Mouse (Mus musculus): ENCODE data around the gene Tlnrd1.

Tlnrd1 gene

DNA sequence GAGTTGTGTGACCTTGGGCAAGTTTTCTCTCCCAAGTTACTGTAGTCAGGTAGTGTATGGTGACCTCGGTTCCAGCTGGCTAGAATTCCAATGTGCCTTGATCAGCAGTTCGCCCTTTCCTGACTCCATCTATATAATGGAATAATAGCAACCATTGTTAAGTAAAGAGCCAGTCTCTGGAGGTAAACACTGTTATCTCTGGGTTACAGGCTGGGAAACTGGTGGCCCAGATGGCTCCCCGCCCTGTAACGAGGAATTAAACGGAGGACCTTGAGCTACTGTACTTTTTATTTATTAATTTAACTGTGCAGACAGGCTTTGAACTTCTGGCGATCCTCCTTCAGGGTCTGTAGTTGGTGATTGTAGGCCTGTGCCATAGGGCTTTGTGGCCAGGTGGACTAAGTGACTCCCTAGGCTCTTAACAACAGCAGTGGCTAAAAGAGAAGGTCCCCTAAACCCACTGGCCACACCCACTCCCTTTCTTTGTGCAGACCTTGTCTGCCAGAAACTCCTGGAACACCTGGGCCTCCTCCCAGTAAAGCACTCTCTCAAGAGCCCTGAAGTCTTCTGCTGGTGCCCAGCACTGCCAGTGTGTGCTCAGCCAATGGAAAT is 922 bp upstream of the Tlnrd1 start:
- peak; percentile 70 for DNase-seq (ENCODE audit: low read depth, low spot score)

GRCm38 (mm10) chr7:83883276-83884020 is 657 bp downstream of the Tlnrd1 start:
- peak; percentile 78 for DNase-seq (ENCODE audit: low read depth, low spot score)

DNA sequence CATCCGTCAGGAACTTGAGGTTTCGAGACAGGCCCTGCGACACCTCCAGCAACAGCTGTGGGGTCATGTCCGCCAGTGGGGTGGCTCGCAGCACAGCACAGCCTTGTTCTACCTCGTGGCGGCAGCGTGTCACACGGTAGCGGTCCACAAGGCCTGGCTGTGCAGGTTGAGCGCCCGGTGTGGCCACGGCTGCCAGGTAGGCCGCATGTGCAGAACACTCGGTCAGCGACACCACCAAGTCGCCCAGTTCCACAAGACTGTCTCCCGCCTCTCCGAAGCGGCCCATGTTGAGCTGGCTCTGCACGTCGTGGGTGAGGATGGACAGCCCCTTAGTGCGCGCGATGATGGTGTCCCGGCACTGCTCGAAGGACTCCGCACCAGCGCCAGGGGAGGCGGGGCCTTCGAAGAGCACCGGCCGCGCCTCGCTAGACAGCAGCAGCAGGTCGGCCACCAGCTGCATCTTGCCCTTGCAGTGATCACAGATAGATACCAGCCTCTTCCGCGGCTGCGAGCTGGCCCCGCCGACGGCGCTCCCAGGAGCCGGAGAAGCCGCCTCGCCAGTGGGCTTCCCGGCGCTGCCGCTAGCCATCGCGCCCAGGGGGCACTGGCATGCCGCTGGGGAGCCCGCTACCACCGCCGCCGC is 1.4 kb downstream of the Tlnrd1 start:
- peak; percentile 62 for DNase-seq (ENCODE audit: low read depth, low spot score)

GRCm38 (mm10) chr7:83882150-83882632 is 1.9 kb downstream of the Tlnrd1 start:
- DNase-seq (ENCODE audit: low read depth, low spot score): no peak

DNA sequence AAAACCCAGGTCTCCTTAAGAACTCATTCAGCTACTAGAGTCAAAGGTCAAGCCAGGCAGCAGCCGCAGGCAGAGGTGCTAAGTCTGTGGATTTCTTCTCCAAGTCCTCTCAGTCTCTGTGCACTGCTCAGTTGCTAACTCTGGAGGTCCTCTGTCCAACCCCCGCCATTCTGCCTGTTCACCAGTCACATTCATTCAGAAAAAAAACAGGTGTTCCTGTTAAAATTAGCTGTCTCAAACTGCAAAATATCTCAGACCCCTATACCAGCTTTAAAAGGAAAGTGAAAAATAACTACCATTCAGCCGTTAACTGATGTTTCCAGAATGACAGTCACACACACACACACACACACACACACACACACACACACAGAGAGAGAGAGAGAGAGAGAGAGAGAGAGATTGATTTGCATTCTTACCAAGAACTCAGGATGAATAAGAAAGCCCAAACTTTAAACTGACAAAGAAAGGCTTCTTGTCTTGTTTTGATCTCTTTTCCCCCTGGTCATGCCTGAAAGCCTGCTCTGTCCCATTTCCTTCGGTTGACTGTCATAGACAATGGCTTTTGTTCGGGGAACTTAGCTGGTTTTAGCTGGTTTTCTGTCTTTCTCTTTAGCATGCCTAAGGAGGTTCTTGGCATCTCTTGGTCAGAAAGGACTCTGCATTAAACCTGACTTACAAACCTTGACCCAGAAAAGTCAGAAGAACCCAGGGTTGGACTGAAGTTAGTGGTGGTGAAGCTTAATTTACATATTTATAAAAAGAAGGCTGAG is 5.2 kb downstream of the Tlnrd1 start:
- no peak for DNase-seq (ENCODE audit: low read depth, low spot score)

DNA sequence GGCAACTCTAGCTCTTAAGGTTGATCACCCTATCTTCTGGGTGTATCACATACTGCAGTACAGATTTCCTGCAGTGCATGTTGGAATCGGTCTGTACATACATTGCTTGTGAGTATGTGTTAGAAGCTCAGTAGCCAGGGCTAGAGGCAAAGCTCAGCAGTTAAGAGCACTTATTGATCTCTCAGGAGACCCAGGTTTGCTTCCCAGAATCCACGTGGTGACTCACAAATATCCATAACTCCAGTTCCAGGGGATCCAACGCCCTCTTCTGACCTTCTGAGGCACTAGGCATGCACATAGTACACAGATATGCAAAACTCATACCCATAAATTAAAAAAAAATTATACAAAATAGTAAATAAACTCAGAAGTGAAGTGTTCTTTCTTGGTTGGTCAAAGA is 7.0 kb downstream of the Tlnrd1 start:
- no peak for DNase-seq (ENCODE audit: low read depth, low spot score)

DNA sequence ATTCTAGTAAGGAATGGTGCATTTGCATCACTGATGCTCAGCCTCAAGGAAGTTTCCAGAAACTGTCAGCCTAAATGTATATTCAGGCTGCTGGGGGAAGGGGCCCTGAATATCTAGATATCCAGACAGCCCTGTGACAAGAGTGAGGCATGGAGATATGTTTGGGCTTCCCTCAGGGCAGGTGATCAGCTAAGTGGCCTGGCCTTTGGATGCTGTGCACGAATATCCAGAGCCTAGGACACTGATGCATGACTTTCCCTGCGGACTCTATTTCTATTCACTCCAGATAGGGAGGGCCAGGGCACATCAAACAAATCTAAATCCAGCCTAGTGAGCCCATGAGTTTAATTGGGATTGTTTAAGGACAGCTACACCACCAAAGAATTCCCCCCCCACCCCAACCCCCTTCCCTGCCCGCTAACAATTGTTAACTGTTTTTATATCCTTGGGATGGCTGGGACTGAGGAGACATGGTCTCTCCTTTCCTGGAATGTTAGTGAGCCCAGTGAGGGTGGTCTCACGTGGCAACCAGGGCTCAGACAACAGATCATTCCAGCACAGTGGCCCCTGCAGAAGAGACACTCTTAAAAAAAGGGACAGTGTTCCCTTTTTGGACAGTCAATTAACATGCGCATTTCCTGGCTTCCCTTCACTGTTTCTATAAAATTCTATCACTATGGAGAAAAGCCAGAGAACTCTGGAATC is 14.1 kb downstream of the Tlnrd1 start:
- no peak for DNase-seq (ENCODE audit: low read depth, low spot score)

GRCm38 (mm10) chr7:83868200-83868599 is 15.9 kb downstream of the Tlnrd1 start:
- no peak for DNase-seq (ENCODE audit: low read depth, low spot score)

- no peak for DNase-seq (ENCODE audit: low read depth, low spot score)
These were observed 20.6 kb downstream of the Tlnrd1 start for GRCm38 (mm10) chr7:83863554-83863953.

GRCm38 (mm10) chr7:83859378-83860083 is 24.6 kb downstream of the Tlnrd1 start:
- no peak for DNase-seq (ENCODE audit: low read depth, low spot score)

GRCm38 (mm10) chr7:83857921-83858320 is 26.2 kb downstream of the Tlnrd1 start:
- DNase-seq (ENCODE audit: low read depth, low spot score): no peak

- DNase-seq (ENCODE audit: low read depth, low spot score): no peak
These were observed 27.0 kb downstream of the Tlnrd1 start for GRCm38 (mm10) chr7:83857208-83857488.

DNA sequence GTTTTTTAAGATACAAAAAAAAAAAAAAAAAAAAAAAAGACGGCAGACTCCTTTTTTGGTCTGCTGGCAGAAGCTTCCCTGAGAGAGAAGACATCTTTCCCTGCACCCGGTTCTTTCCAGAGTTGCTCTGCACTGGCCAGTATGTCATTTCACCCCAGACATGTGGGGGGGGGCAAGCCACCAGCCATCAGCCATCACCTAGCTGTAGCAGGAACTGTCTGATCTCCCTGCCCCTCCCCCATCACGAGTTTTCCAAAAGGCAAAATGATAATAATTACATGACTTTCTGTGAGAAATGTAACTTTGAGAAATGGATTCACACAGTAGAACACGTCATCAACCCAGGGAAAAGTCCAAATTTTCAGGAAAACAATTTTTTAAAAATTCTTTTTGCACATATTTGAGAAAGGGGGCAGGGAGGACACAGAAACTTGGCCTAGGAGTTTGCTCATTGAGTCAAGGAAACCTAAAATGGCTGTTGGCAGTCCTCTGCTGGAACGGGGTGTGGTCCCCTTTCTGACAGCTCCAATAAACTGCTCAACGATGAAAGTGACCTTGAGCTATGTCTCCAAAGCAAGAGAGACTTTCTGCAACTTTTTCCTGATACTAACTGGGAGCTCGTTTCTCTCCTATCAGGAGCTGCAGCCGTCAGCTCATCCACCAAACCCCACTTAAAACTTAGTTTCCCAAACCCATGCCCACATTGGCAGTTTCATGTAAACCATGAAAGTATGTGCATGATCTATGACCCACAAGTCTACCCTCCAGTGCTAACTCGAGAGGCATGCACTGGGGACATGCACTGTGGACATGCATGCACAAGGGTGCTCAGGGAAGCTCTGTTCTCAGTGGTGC is 27.5 kb downstream of the Tlnrd1 start:
- DNase-seq (ENCODE audit: low read depth, low spot score): no peak

- DNase-seq (ENCODE audit: low read depth, low spot score): no peak
These were observed 28.9 kb downstream of the Tlnrd1 start for GRCm38 (mm10) chr7:83855203-83855602.

- DNase-seq (ENCODE audit: low read depth, low spot score): no peak
These were observed 31.4 kb downstream of the Tlnrd1 start for GRCm38 (mm10) chr7:83852381-83853380.

- DNase-seq (ENCODE audit: low read depth, low spot score): no peak
These were observed 32.3 kb downstream of the Tlnrd1 start for GRCm38 (mm10) chr7:83851569-83852380.

GRCm38 (mm10) chr7:83847187-83848075 is 36.7 kb downstream of the Tlnrd1 start:
- DNase-seq (ENCODE audit: low read depth, low spot score): no peak
